Mouse (Mus musculus) lung, embryonic 16.5 days (tissue): Measurements from ENCODE around the gene Usp9x. TPM values are rescaled to one million over a fixed set of nuclear protein-coding genes. Genes with fewer than 3 reads are reported as not detected.

Source experiments
- ATAC-seq: fragments of 200-750 bp; cut with Nextera tagmentation; 2 replicates; pipeline ENCODE4 v1.8.0; 2017; ENCODE audit warnings: low read depth, mild to moderate bottlenecking, moderate library complexity
- H3K27ac ChIP-seq: fragments of 300-500 bp; sonication (generic); 2 replicates; pipeline ENCODE4 v1.5.1; 2014; ENCODE audit warnings: mild to moderate bottlenecking, control low read depth, low read length
- H3K27me3 ChIP-seq: fragments of 300-500 bp; sonication (generic); 2 replicates; pipeline ENCODE4 v1.6.1; 2014; ENCODE audit warnings: low read depth, low read length, mixed read lengths; ENCODE audit not compliant: control insufficient read depth, insufficient read depth
- H3K36me3 ChIP-seq: fragments of 300-500 bp; sonication (generic); 2 replicates; pipeline ENCODE4 v1.6.1; 2014; ENCODE audit warnings: low read length; ENCODE audit not compliant: control insufficient read depth, insufficient read depth
- H3K4me1 ChIP-seq: fragments of 300-500 bp; sonication (generic); replicated peaks from 2 replicates; pipeline ENCODE4 v1.6.1; 2014; ENCODE audit warnings: low read length, mixed read lengths; ENCODE audit not compliant: control insufficient read depth, insufficient read depth
- H3K4me2 ChIP-seq: fragments of 300-500 bp; sonication (generic); 2 replicates; pipeline ENCODE4 v1.6.1; 2014; ENCODE audit warnings: low read depth, low read length, control low read depth
- H3K4me3 ChIP-seq: fragments of 300-500 bp; sonication (generic); 2 replicates; pipeline ENCODE4 v1.5.1; 2014; ENCODE audit warnings: mild to moderate bottlenecking, low read length, control low read depth
- H3K9ac ChIP-seq: fragments of 300-500 bp; sonication (generic); 2 replicates; pipeline ENCODE4 v1.6.1; 2014; ENCODE audit warnings: low read length, control low read depth
- H3K9me3 ChIP-seq: fragments of 300-500 bp; sonication (generic); 2 replicates; pipeline ENCODE4 v1.6.1; 2016; ENCODE audit warnings: low read length; ENCODE audit not compliant: control insufficient read depth
- WGBS: fragments of 180-500 bp; shearing (Covaris S2); extraction: QIAGEN DNeasy Blood & Tissue Kit; methylation state at CpG from one replicate; pipeline ENCODE4 v1.1.7; 2014; 5-methylcytosine and 5-hydroxymethylcytosine counted together
- polyA plus RNA-seq: library from polyadenylated mRNA; unstranded; fragments of >200 nt; fragmentation: Nextera tagmentation; extraction: Ambion mirVana; gene quantifications from 2 replicates; pipeline ENCODE4 v1.2.1, GENCODE M21; 2015

The Usp9x gene
- polyA plus RNA-seq, 1 experiment from 2014 or later: 27.1 TPM

DNA sequence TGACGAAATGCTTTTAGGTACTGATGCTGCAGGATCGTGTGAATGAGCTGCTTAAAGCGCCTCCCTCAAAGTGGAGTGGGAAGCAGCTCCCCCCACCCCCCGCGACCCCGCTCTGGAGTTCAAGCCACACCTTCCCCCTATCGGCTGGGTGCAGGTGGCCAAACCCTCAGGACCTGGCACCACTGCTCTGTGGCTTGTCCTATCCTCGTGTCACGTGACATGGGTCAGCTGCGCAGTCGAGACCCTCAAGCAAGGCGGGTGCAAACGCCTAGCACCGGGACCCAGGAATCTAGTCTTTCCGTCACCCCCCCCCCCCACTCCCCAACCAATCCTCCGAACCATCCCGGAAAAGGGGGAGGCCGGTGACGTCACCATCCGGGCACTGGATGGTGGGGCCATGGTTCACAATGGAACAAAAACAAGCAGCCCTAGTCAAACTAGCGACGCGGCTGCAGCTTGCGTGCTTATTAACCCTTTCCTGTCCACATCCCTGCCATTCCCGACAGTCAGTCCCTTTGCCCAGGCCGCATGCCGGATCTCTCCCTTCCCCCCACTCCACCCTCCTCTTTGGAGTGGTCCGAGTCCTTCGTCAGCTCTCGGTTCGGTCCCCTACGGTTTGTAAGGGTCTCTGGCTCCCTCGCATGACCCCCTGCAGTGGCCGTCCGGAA is 591 bp upstream of the Usp9x start:
- Histone ChIP-seq H3K9me3 (peaks cover 2% of the 10 kb centered on the region; the same call in 1 of the 2 replicates), H3K36me3 (no peaks in the 10 kb centered on the region), H3K27ac (peak overlapping the region; percentile 93), H3K9ac (peak overlapping the region; percentile 65), H3K27me3 (no peaks in the 10 kb centered on the region), H3K4me2 (peak overlapping the region; percentile 47), H3K4me3 (peak overlapping the region; percentile 76), H3K4me1 (no peaks in the 10 kb centered on the region)
- 9% methylated on average over 35 of the region's 35 CpGs for WGBS
- peak; percentile 87 for ATAC-seq

DNA sequence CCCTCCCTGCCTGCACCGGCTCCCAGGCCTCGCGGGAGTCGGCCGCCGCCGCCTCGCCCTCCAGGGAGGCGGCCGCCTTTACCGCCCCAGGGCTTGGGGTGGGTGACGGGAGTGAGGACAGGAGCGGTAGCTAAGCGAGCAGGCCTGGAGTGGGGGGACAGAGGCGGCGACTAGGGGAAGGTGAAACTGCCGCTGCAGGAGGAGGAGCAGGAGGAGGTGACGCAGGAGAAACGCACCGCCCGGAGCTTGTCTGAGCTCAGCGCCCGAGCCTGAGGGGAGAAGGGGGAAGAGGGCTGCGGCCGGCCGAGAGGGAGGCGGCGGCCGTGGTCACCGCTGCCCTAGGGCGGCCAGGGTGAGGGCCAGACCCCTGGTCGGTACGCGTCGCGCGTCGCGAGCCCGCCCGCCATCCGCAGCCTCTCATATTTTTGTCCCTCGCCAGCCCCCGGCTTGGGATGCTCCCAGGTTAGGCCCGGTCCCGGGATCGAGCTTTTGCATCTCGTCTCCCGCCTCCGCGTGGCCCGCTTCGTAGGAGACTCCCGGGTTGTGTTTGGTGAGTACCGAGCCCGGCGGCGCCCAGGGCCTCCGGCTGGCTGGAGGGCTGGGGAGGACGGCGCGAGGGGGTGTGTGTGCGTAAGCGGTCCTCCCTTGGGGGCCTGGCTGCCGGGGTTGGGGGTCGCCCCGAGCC is 620 bp downstream of the Usp9x start:
- Histone ChIP-seq H3K27ac (peak overlapping the region; percentile 94), H3K4me1 (no peaks in the 10 kb centered on the region), H3K9ac (peak overlapping the region; percentile 87), H3K9me3 (peaks cover 2% of the 10 kb centered on the region; the same call in 1 of the 2 replicates), H3K36me3 (no peaks in the 10 kb centered on the region), H3K4me3 (peak overlapping the region; percentile 76), H3K27me3 (no peaks in the 10 kb centered on the region), H3K4me2 (peak overlapping the region; percentile 57)
- ATAC-seq: peak; percentile 65
- 12% methylated on average over 28 of the region's 67 CpGs for WGBS

DNA sequence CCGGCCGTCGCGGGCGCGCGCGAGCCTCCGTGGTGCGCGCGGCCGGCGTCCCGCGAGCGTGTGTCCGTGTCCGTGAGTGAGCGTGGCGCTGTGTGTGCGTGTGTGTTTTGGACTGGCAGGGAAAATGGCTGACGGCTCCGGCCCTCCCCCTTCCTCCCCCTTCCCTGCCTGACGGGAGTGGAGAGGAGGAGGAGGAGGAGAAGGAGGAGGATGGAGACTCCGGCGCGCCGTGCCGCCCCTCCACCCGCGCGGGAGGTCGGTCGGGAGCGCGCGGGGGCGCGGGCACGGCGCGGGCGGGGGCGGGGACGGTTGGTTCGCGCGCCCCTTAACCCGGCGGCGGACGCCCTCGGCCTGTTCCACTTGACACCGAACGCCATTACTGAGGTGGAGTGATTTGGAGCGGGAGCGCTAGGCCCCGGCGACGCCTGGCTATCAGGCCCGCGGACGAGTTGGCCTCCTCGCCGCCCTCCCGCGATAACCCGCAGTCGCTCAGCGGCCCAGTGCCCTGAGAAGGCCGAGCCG is 1.2 kb downstream of the Usp9x start:
- Histone ChIP-seq H3K4me1 (no peaks in the 10 kb centered on the region), H3K9ac (peak overlapping the region; percentile 87), H3K4me3 (peak overlapping the region; percentile 76), H3K9me3 (peaks cover 2% of the 10 kb centered on the region; the same call in 1 of the 2 replicates), H3K27me3 (no peaks in the 10 kb centered on the region), H3K4me2 (peak overlapping the region; percentile 57), H3K27ac (peak overlapping the region; percentile 94), H3K36me3 (no peaks in the 10 kb centered on the region)
- WGBS: 7% methylated on average over 28 of the region's 73 CpGs
- peak; percentile 39 for ATAC-seq

DNA sequence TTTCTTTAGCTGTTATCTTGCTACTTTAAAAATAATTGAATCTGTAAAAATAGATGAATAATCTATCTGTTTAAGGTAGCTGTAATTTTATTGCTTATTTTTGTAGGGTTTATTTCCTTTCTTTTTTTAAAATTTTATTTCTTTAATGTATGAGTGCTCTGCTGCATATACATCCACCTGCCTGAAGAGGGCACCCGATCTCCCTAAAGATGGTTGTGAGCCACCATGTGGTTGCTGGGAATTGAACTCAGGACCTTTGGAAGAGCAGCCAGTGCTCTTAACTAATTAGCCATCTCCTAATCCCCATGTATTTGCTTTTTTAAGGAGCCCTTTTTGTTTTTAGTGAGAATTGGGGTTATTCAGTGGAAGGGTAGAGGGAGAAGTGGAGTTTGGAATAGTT is 14.3 kb downstream of the Usp9x start:
- H3K9me3 ChIP-seq: no peaks in the 10 kb centered on the region
- H3K4me2 ChIP-seq: no peak overlapping the region
- H3K4me3 ChIP-seq: no peak overlapping the region
- H3K9ac ChIP-seq: no peak overlapping the region
- 65% methylated on average over 1 of the region's 1 CpGs for WGBS
- no peak overlapping the region for H3K27ac ChIP-seq
- H3K36me3 ChIP-seq: no peaks in the 10 kb centered on the region
- no peaks in the 10 kb centered on the region for H3K27me3 ChIP-seq
- no peak for ATAC-seq
- no peaks in the 10 kb centered on the region for H3K4me1 ChIP-seq

DNA sequence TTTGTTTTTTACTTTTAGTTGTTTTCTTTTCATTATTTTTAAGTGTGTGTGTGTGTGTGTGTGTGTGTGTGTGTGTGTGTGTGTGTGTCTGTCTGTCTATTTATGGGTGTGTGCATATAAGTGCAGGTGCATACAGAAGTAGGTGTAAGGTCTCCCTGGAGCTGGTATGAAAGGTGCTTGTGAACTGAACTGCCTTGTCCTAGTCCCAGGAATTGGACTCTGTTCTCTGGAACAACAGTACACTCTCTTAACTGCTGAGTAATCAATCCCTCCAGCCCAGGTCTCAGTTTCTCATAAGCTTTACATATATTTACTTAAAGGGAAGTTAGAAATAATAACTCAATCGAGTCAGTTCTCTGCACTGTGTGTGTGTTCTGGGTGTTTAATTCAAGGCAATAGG is 25.7 kb downstream of the Usp9x start:
- Histone ChIP-seq H3K4me1 (no peaks in the 10 kb centered on the region), H3K9ac (no peak overlapping the region), H3K27ac (no peak overlapping the region), H3K36me3 (no peaks in the 10 kb centered on the region), H3K9me3 (no peaks in the 10 kb centered on the region), H3K4me2 (no peak overlapping the region), H3K4me3 (no peak overlapping the region), H3K27me3 (no peaks in the 10 kb centered on the region)
- no peak for ATAC-seq
- 50% methylated on average over 1 of the region's 1 CpGs for WGBS

DNA sequence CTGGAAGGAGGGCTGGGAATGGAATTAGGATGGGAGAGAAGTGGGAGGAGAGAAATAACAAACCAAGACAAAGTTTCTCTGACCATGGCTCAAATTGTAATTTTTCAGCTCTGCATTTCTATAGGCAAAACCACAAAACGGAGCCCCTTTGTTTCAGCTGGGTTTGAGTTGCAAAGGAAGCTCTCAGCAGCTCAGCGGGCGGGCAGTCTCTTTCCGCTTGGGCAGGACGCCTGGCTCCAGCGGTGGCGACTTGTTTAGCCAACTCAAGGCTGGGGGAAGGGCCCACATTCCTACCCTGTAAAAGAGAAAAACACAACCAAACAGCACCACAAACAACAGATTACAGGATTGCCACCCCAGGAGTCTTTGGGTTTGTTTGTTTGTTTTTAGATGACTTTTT is 135.2 kb downstream of the Usp9x start:
- ATAC-seq: no peak
- 35% methylated on average over 6 of the region's 7 CpGs for WGBS
- no peak overlapping the region for H3K4me3 ChIP-seq
- no peaks in the 10 kb centered on the region for H3K9me3 ChIP-seq
- no peak overlapping the region for H3K4me2 ChIP-seq
- no peak overlapping the region for H3K9ac ChIP-seq
- no peaks in the 10 kb centered on the region for H3K4me1 ChIP-seq
- H3K36me3 ChIP-seq: no peaks in the 10 kb centered on the region
- no peaks in the 10 kb centered on the region for H3K27me3 ChIP-seq
- H3K27ac ChIP-seq: no peak overlapping the region

DNA sequence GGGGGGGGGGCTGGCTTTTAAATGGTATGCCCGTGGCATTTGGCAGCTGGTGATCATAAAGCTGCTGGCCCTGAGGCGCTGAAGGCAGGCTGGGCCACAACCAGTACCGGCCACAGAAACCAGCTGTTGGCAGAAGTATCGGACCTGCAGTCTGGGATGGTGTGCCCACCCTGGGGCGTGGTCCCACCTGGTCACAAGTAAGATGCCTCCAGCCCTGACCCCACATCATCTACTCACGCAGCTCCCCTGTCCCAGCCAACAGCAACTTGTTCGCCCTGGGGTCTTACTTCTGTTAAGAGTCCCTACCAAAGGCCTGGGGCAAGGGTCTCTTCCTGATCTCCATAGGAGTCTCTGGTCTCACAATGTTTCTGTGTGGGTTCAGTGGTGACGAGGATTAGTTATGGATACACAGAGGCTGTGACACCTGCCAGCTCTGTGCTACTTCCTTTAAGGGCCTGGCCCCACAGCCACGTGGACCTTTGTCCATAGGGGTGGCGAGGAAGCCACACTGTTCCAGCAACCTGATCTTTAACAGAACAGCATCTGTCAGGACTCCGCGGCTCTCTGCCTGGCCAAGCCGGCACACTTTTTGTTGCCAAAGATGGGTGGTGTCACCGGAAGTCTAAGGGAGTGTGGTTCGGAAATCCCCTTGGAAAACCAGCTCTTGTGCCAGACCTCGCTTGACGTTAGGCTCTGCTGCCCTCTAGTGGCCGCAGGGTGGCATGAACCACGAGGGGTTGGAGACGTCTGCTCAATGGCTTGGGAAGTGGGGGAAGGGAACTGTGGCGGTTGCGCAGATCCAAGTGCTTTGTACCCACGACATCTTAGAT is 136.4 kb downstream of the Usp9x start:
- Histone ChIP-seq H3K36me3 (no peaks in the 10 kb centered on the region), H3K9ac (peak overlapping the region; percentile 59), H3K4me3 (peak overlapping the region; percentile 43), H3K27ac (no peak overlapping the region), H3K27me3 (no peaks in the 10 kb centered on the region), H3K4me1 (no peaks in the 10 kb centered on the region), H3K4me2 (peak overlapping the region; percentile 57), H3K9me3 (no peaks in the 10 kb centered on the region)
- ATAC-seq: peak; percentile 93
- 27% methylated on average over 22 of the region's 23 CpGs for WGBS

DNA sequence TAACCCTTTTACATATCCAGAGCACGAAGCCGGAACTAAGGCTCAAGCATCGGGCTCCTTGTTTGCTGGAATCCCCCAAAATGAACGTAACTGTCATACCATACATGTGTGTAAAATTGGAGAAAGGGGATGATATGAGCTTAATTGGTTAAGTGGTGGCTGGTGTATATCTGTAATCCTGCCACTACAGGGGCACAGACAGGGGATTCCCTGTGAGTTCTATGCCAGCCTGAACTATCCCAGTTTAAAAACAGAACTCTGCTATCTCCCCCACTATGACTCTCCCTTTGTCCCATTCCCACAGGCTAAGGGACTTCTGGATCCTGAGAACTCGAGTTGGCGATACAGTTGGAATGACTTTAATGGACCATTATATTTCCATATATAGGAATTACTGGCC is 137.1 kb downstream of the Usp9x start:
- no peaks in the 10 kb centered on the region for H3K9me3 ChIP-seq
- no peaks in the 10 kb centered on the region for H3K4me1 ChIP-seq
- ATAC-seq: peak; percentile 3; the same call in 1 of the 2 replicates
- H3K4me2 ChIP-seq: peak overlapping the region; percentile 57
- H3K27ac ChIP-seq: no peak overlapping the region
- peak overlapping the region; percentile 59 for H3K9ac ChIP-seq
- H3K27me3 ChIP-seq: no peaks in the 10 kb centered on the region
- 32% methylated on average over 6 of the region's 6 CpGs for whole genome bisulfite sequencing
- H3K36me3 ChIP-seq: no peaks in the 10 kb centered on the region
- peak overlapping the region; percentile 43 for H3K4me3 ChIP-seq

DNA sequence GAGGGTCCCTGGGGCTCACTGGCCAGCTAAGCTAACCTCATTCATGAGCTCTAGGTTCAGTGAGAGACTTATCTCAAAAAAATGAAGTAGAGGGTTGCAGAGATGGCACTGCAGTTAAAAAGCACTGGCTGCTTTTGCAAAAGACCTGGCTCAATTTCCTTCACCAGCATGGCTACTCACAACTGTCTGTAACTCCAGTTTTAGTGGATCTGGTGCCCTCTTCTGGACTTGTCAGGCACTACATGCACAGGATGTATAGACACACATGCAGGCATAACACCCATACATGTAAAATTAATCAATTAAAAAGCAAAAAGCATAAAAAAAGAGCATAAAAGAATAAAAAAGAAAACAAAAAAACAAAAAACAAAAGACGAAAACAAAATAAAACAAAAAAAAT is 143.0 kb downstream of the Usp9x start:
- WGBS: 61% methylated on average over 1 of the region's 1 CpGs
- Histone ChIP-seq H3K27ac (no peak overlapping the region), H3K4me2 (no peak overlapping the region), H3K36me3 (no peaks in the 10 kb centered on the region), H3K4me3 (no peak overlapping the region), H3K9ac (no peak overlapping the region), H3K4me1 (no peaks in the 10 kb centered on the region), H3K9me3 (no peaks in the 10 kb centered on the region), H3K27me3 (no peaks in the 10 kb centered on the region)
- ATAC-seq: no peak
